ENCODE assay signal across 18 mouse cellular contexts in genomic region chr12:79997201-79997600, GRCm38 (mm10).
"Had no signal": no experiment of that assay in that cellular context is flagged by ENCODE, and none has a peak within 500 bp of the region (broad histone marks: within the 10 kb centered on the region; RNA-seq: fewer than 3 reads in every experiment).

No protein-coding gene starts in this region.

- H3K27ac ChIP-seq: midbrain, embryonic 10.5 days; midbrain, embryonic 12.5 days; neural tube, embryonic 12.5 days had no signal

- H3K27me3 ChIP-seq: midbrain, embryonic 12.5 days; neural tube, embryonic 12.5 days had no signal

- H3K36me3 ChIP-seq: midbrain, embryonic 10.5 days; midbrain, embryonic 12.5 days; neural tube, embryonic 12.5 days had no signal

- H3K4me2 ChIP-seq: lung, embryonic 14.5 days; midbrain, embryonic 12.5 days; neural tube, embryonic 12.5 days had no signal

- ATAC-seq: midbrain, embryonic 16.5 days had no signal

- H3K9ac ChIP-seq: lung, embryonic 14.5 days; midbrain, embryonic 12.5 days; neural tube, embryonic 12.5 days had no signal

- H3K9me3 ChIP-seq: midbrain, embryonic 10.5 days; midbrain, embryonic 12.5 days; neural tube, embryonic 12.5 days had no signal

- H3K4me3 ChIP-seq: midbrain, embryonic 10.5 days; midbrain, embryonic 12.5 days; myocyte; neural tube, embryonic 12.5 days had no signal

- DNase-seq: lung, adult 18-20 months; lung, embryonic 14.5 days; lung, postnatal 10 days; lung, postnatal 4 days; midbrain, embryonic 14.5 days; retina, postnatal 1 day; right cerebral cortex, adult 18-20 months; right cerebral cortex, postnatal 25 days; right cerebral cortex, postnatal 4 days; spleen, adult 18-20 months; thymus, adult 2 months; thymus, postnatal 25 days; thymus, postnatal 4 days had no signal
